Mouse (Mus musculus): Measurements from ENCODE around the gene Gata3. TPM values are rescaled to one million over a fixed set of nuclear protein-coding genes. Genes with fewer than 3 reads are reported as not detected.
A peak's percentile ranks its signal among the peaks of the same experiment; 100 is the strongest.

The Gata3 gene
- polyA plus RNA-seq, 1 experiment from 2014 or later, result 2.7 TPM

- no peak overlapping the region for H3K9ac ChIP-seq
- WGBS, result 31% methylated on average over 4 of the region's 4 CpGs
- H3K36me3 ChIP-seq, result no peaks in the 10 kb centered on the region
- H3K4me3 ChIP-seq, result no peak overlapping the region
- H3K27ac ChIP-seq, result no peak overlapping the region; the same call in 1 of the 2 replicates
- H3K27me3 ChIP-seq, result peaks cover 43% of the 10 kb centered on the region
- ATAC-seq (replicated peaks; ENCODE audit: insufficient number of reproducible peaks, insufficient read depth, low FRiP score, low read depth), result 0 out of 2 replicates have a peak, but pooled peaks have one; percentile 28
- peak overlapping the region; percentile 30; the same call in 1 of the 2 replicates for H3K4me2 ChIP-seq
- H3K4me1 ChIP-seq (replicated peaks), result 0 out of 2 replicates have a peak, but pooled peaks cover 6% of the 10 kb centered on the region
- H3K9me3 ChIP-seq (replicated peaks), result no peaks in the 10 kb centered on the region
Observed at GRCm38 (mm10) chr2:9871141-9871716, 18.6 kb downstream of the Gata3 start.

- Histone ChIP-seq H3K4me2 (no peak overlapping the region), H3K27ac (no peak overlapping the region), H3K9me3 (replicated peaks) (no peaks in the 10 kb centered on the region), H3K36me3 (no peaks in the 10 kb centered on the region; the same call in 1 of the 2 replicates), H3K9ac (no peak overlapping the region), H3K27me3 (peaks cover 4% of the 10 kb centered on the region), H3K4me3 (no peak overlapping the region), H3K4me1 (replicated peaks) (0 out of 2 replicates have a peak, but pooled peaks cover 6% of the 10 kb centered on the region)
- WGBS, result 68% methylated on average over 12 of the region's 12 CpGs
- ATAC-seq (replicated peaks; ENCODE audit: insufficient number of reproducible peaks, insufficient read depth, low FRiP score, low read depth), result no peak
Observed at GRCm38 (mm10) chr2:9867092-9867825, 22.6 kb downstream of the Gata3 start.

- Histone ChIP-seq H3K27me3 (no peaks in the 10 kb centered on the region), H3K27ac (no peak overlapping the region), H3K9me3 (replicated peaks) (no peaks in the 10 kb centered on the region), H3K9ac (no peak overlapping the region), H3K4me3 (no peak overlapping the region), H3K36me3 (no peaks in the 10 kb centered on the region; the same call in 1 of the 2 replicates), H3K4me1 (replicated peaks) (no peaks in the 10 kb centered on the region), H3K4me2 (no peak overlapping the region)
- 73% methylated on average over 5 of the region's 5 CpGs for WGBS
- ATAC-seq (replicated peaks; ENCODE audit: insufficient number of reproducible peaks, insufficient read depth, low FRiP score, low read depth), result no peak
Observed at GRCm38 (mm10) chr2:9860698-9861097, 29.1 kb downstream of the Gata3 start.

- Histone ChIP-seq H3K4me3 (no peak overlapping the region), H3K27me3 (no peaks in the 10 kb centered on the region), H3K4me2 (no peak overlapping the region), H3K27ac (no peak overlapping the region), H3K36me3 (no peaks in the 10 kb centered on the region), H3K9ac (no peak overlapping the region), H3K4me1 (replicated peaks) (no peaks in the 10 kb centered on the region), H3K9me3 (replicated peaks) (no peaks in the 10 kb centered on the region)
- 48% methylated on average over 4 of the region's 4 CpGs for WGBS
- no peak for ATAC-seq (replicated peaks; ENCODE audit: insufficient number of reproducible peaks, insufficient read depth, low FRiP score, low read depth)
Observed at GRCm38 (mm10) chr2:9855861-9856260, 34.0 kb downstream of the Gata3 start.

GRCm38 (mm10) chr2:9852851-9853576 is 36.8 kb downstream of the Gata3 start:
- no peak for ATAC-seq (replicated peaks; ENCODE audit: insufficient number of reproducible peaks, insufficient read depth, low FRiP score, low read depth)
- Histone ChIP-seq H3K27ac (no peak overlapping the region), H3K4me2 (no peak overlapping the region), H3K9me3 (replicated peaks) (no peaks in the 10 kb centered on the region), H3K9ac (no peak overlapping the region), H3K36me3 (no peaks in the 10 kb centered on the region), H3K27me3 (no peaks in the 10 kb centered on the region), H3K4me3 (no peak overlapping the region), H3K4me1 (replicated peaks) (no peaks in the 10 kb centered on the region)
- 59% methylated on average over 13 of the region's 13 CpGs for WGBS

- Histone ChIP-seq H3K4me1 (replicated peaks) (no peaks in the 10 kb centered on the region), H3K9me3 (replicated peaks) (no peaks in the 10 kb centered on the region), H3K36me3 (no peaks in the 10 kb centered on the region), H3K4me3 (no peak overlapping the region), H3K4me2 (no peak overlapping the region), H3K27me3 (no peaks in the 10 kb centered on the region), H3K27ac (no peak overlapping the region), H3K9ac (no peak overlapping the region)
- ATAC-seq (replicated peaks; ENCODE audit: insufficient number of reproducible peaks, insufficient read depth, low FRiP score, low read depth), result no peak
- 45% methylated on average over 7 of the region's 7 CpGs for WGBS
Observed at GRCm38 (mm10) chr2:9835195-9835594, 54.6 kb downstream of the Gata3 start.

GRCm38 (mm10) chr2:9833712-9834111 is 56.1 kb downstream of the Gata3 start:
- no peaks in the 10 kb centered on the region for H3K27me3 ChIP-seq
- no peaks in the 10 kb centered on the region for H3K36me3 ChIP-seq
- WGBS, result 62% methylated on average over 7 of the region's 7 CpGs
- no peak overlapping the region for H3K27ac ChIP-seq
- H3K9me3 ChIP-seq (replicated peaks), result no peaks in the 10 kb centered on the region
- ATAC-seq (replicated peaks; ENCODE audit: insufficient number of reproducible peaks, insufficient read depth, low FRiP score, low read depth), result no peak
- no peak overlapping the region for H3K9ac ChIP-seq
- H3K4me1 ChIP-seq (replicated peaks), result no peaks in the 10 kb centered on the region
- H3K4me3 ChIP-seq, result no peak overlapping the region
- H3K4me2 ChIP-seq, result no peak overlapping the region

- Histone ChIP-seq H3K27ac (no peak overlapping the region), H3K9me3 (replicated peaks) (no peaks in the 10 kb centered on the region), H3K27me3 (no peaks in the 10 kb centered on the region), H3K4me1 (replicated peaks) (no peaks in the 10 kb centered on the region), H3K4me3 (no peak overlapping the region), H3K9ac (no peak overlapping the region), H3K36me3 (no peaks in the 10 kb centered on the region), H3K4me2 (no peak overlapping the region)
- ATAC-seq (replicated peaks; ENCODE audit: insufficient number of reproducible peaks, insufficient read depth, low FRiP score, low read depth), result no peak
- 34% methylated on average over 3 of the region's 3 CpGs for WGBS
Observed at GRCm38 (mm10) chr2:9827624-9828023, 62.2 kb downstream of the Gata3 start.

- no peak overlapping the region for H3K9ac ChIP-seq
- H3K4me1 ChIP-seq (replicated peaks), result no peaks in the 10 kb centered on the region
- no peak for ATAC-seq (replicated peaks; ENCODE audit: insufficient number of reproducible peaks, insufficient read depth, low FRiP score, low read depth)
- no peaks in the 10 kb centered on the region for H3K36me3 ChIP-seq
- 77% methylated on average over 8 of the region's 8 CpGs for whole genome bisulfite sequencing
- no peak overlapping the region for H3K4me3 ChIP-seq
- no peaks in the 10 kb centered on the region for H3K9me3 ChIP-seq (replicated peaks)
- H3K4me2 ChIP-seq, result no peak overlapping the region
- no peak overlapping the region for H3K27ac ChIP-seq
- no peaks in the 10 kb centered on the region for H3K27me3 ChIP-seq
Observed at GRCm38 (mm10) chr2:9820611-9821010, 69.2 kb downstream of the Gata3 start.

GRCm38 (mm10) chr2:9818177-9818785 is 71.6 kb downstream of the Gata3 start:
- 36% methylated on average over 7 of the region's 7 CpGs for WGBS
- ATAC-seq (replicated peaks; ENCODE audit: insufficient number of reproducible peaks, insufficient read depth, low FRiP score, low read depth), result no peak

More at GRCm38 (mm10) chr2:9818177-9818785, 71.6 kb downstream of the Gata3 start:
- Histone ChIP-seq H3K9me3 (replicated peaks) (no peaks in the 10 kb centered on the region), H3K4me2 (no peak overlapping the region), H3K9ac (no peak overlapping the region), H3K4me1 (replicated peaks) (no peaks in the 10 kb centered on the region), H3K4me3 (no peak overlapping the region), H3K27me3 (no peaks in the 10 kb centered on the region), H3K27ac (no peak overlapping the region), H3K36me3 (no peaks in the 10 kb centered on the region)
